8 mouse cellular contexts compared by ENCODE assay signal in the genomic region with DNA sequence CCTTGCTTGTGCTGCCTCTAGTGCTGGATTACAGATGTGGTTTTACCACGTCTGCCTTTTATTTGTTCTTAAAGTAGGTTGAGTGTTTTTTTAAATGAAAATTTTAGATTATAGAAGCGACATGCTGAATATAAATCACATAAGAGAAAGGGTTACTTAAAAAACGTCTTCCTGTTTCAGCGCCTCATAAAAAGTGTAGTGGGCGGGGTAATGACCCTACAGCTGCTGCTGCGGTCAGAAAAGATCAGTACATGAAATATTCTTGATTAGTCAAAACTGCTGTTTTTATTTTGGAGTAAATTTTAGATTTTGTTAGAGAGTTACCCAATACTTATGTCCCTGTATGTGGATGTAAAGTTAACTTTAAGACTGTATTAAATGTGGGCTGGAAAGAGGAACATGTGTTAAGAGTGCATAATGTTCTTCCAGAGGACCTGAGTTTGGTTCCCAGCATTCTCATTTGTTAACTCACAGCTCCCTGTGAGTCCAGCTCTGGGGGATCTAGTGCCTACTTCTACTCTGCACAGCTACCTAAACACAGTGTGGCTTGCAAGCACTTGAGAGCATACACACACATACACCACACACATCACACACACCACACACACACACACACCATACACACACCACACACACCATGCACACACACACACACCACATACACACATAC. TPM values are rescaled to one million over a fixed set of nuclear protein-coding genes. Genes with fewer than 3 reads are reported as not detected.
A peak's percentile ranks its signal among the peaks of the same experiment; 100 is the strongest.
DNase-seq lines count a peak whose midpoint lies in the region; ATAC-seq lines count a peak whose summit lies in the region.

No protein-coding gene starts in this region.

- no peak overlapping the region for H3K9ac ChIP-seq in hindbrain, embryonic 16.5 days (ENCODE audit: low read depth, low read length)
- H3K9ac ChIP-seq in hindbrain, embryonic 13.5 days: no peak overlapping the region
- no peak overlapping the region for H3K9ac ChIP-seq in limb, embryonic 15.5 days

- H3K27me3 ChIP-seq in hindbrain, embryonic 16.5 days (replicated peaks; ENCODE audit: control insufficient read depth, insufficient read depth, low read length): no peaks in the 10 kb centered on the region
- H3K27me3 ChIP-seq in hindbrain, embryonic 13.5 days: no peaks in the 10 kb centered on the region
- H3K27me3 ChIP-seq in limb, embryonic 15.5 days: no peaks in the 10 kb centered on the region

- WGBS in hindbrain, embryonic 16.5 days: 74% methylated on average over 6 of the region's 6 CpGs
- WGBS in hindbrain, embryonic 13.5 days: 77% methylated on average over 6 of the region's 6 CpGs
- WGBS in limb, embryonic 15.5 days: 11% methylated on average over 6 of the region's 6 CpGs

- peaks cover 16% of the 10 kb centered on the region for H3K36me3 ChIP-seq in hindbrain, embryonic 16.5 days (ENCODE audit: control insufficient read depth, insufficient read depth, low read length)
- peaks cover 20% of the 10 kb centered on the region for H3K36me3 ChIP-seq in hindbrain, embryonic 13.5 days
- peaks cover 17% of the 10 kb centered on the region for H3K36me3 ChIP-seq in limb, embryonic 15.5 days

- no peak overlapping the region for H3K4me3 ChIP-seq in hindbrain, embryonic 16.5 days (ENCODE audit: low read length)
- H3K4me3 ChIP-seq in hindbrain, embryonic 13.5 days: no peak overlapping the region
- no peak overlapping the region for H3K4me3 ChIP-seq in limb, embryonic 15.5 days

- no peak overlapping the region for H3K27ac ChIP-seq in hindbrain, embryonic 16.5 days (ENCODE audit: low read depth, low read length)
- H3K27ac ChIP-seq in hindbrain, embryonic 13.5 days: no peak overlapping the region
- no peak overlapping the region for H3K27ac ChIP-seq in limb, embryonic 15.5 days

- peak overlapping the region; percentile 63; the same call in 1 of the 2 replicates for H3K4me2 ChIP-seq in hindbrain, embryonic 16.5 days (ENCODE audit: low read length)
- H3K4me2 ChIP-seq in hindbrain, embryonic 13.5 days: no peak overlapping the region
- peak overlapping the region; percentile 50 for H3K4me2 ChIP-seq in limb, embryonic 15.5 days

- H3K9me3 ChIP-seq in hindbrain, embryonic 16.5 days (ENCODE audit: control insufficient read depth, low read length): no peaks in the 10 kb centered on the region
- H3K9me3 ChIP-seq in hindbrain, embryonic 13.5 days: no peaks in the 10 kb centered on the region
- no peaks in the 10 kb centered on the region for H3K9me3 ChIP-seq in limb, embryonic 15.5 days

- peak; percentile 62 for DNase-seq in 416B (ENCODE audit: low read depth)
- peak; percentile 47 for DNase-seq in T-cell, adult 2 months (ENCODE audit: low spot score)
- DNase-seq in adrenal gland, adult 18-20 months (ENCODE audit: low spot score in 2 of 2): no peak
- DNase-seq in spleen, adult 12 weeks (ENCODE audit: low spot score): no peak
- DNase-seq in urinary bladder, postnatal 36 days (ENCODE audit: low spot score in 2 of 2): no peak

- peaks cover 22% of the 10 kb centered on the region for H3K4me1 ChIP-seq in hindbrain, embryonic 16.5 days (ENCODE audit: control insufficient read depth, insufficient read depth, low read depth, low read length)
- peaks cover 23% of the 10 kb centered on the region for H3K4me1 ChIP-seq in hindbrain, embryonic 13.5 days (replicated peaks)
- H3K4me1 ChIP-seq in limb, embryonic 15.5 days: peaks cover 28% of the 10 kb centered on the region

- no peak for ATAC-seq in hindbrain, embryonic 16.5 days
- ATAC-seq in hindbrain, embryonic 13.5 days (ENCODE audit: low FRiP score): no peak
- no peak for ATAC-seq in limb, embryonic 15.5 days (ENCODE audit: insufficient number of reproducible peaks, low FRiP score, low TSS enrichment, low read depth)

RNA-seq across cellular contexts. Expression of a gene that starts 14.1 kb away (rescaled TPM):
- 54.8 and 63.2 TPM in 2 replicates for polyA plus RNA-seq in hindbrain, embryonic 16.5 days (2015; fragmentation: Nextera tagmentation; extraction: Ambion mirVana)
- polyA plus RNA-seq in hindbrain, embryonic 13.5 days (2015; fragmentation: Nextera tagmentation; extraction: Ambion mirVana): 75.4 and 82.8 TPM in 2 replicates
- polyA plus RNA-seq in limb, embryonic 15.5 days (2015; fragmentation: Nextera tagmentation; extraction: Ambion mirVana): 98.4 and 108 TPM in 2 replicates
- total RNA-seq in adrenal gland, adult 18-20 months (2021): 10 to 100 TPM; 69.6 to 91.1 TPM

RNA-seq across cellular contexts. Expression of a gene that starts 37.9 kb away (rescaled TPM):
- polyA plus RNA-seq in hindbrain, embryonic 16.5 days (2015; fragmentation: Nextera tagmentation; extraction: Ambion mirVana): 55.4 and 67.7 TPM in 2 replicates
- polyA plus RNA-seq in hindbrain, embryonic 13.5 days (2015; fragmentation: Nextera tagmentation; extraction: Ambion mirVana): 66.3 and 70.3 TPM in 2 replicates
- polyA plus RNA-seq in limb, embryonic 15.5 days (2015; fragmentation: Nextera tagmentation; extraction: Ambion mirVana): 48.5 and 48.9 TPM in 2 replicates
- 10 to 100 TPM; 40.3 to 48.7 TPM for total RNA-seq in adrenal gland, adult 18-20 months (2021)

RNA-seq across cellular contexts. Expression of a gene that starts 38.3 kb away (rescaled TPM):
- polyA plus RNA-seq in hindbrain, embryonic 16.5 days (2015; fragmentation: Nextera tagmentation; extraction: Ambion mirVana): 134 and 142 TPM in 2 replicates
- polyA plus RNA-seq in hindbrain, embryonic 13.5 days (2015; fragmentation: Nextera tagmentation; extraction: Ambion mirVana): 126 and 139 TPM in 2 replicates
- 59.5 and 62.5 TPM in 2 replicates for polyA plus RNA-seq in limb, embryonic 15.5 days (2015; fragmentation: Nextera tagmentation; extraction: Ambion mirVana)
- total RNA-seq in adrenal gland, adult 18-20 months (2021): 10 to 100 TPM; 21.0 to 27.3 TPM

Comparison
In these comparisons a context has a peak if more than half of its experiments do, and no peak if none do; other contexts are left out.
1. DNase-seq: peak in 416B (single experiment) and T-cell, adult 2 months (single experiment); none in adrenal gland, adult 18-20 months (0 of 2), spleen, adult 12 weeks (single experiment) and urinary bladder, postnatal 36 days (0 of 2).